Mouse (Mus musculus) adrenal gland, postnatal 14 days (tissue): ENCODE results near the gene Lpp. TPM values are rescaled to one million over a fixed set of nuclear protein-coding genes. Genes with fewer than 3 reads are reported as not detected.

Experiments
- DNase-seq: peaks from one replicate; pipeline ENCODE4 v3.0.0; 2021; ENCODE audit warnings: mixed read lengths
- total RNA-seq: library from RNA; stranded (reverse); gene quantifications from 2 replicates; pipeline ENCODE4 v1.2.3, GENCODE M21; 2021

The Lpp gene
- total RNA-seq, 1 experiment from 2014 or later: 61.6 TPM

DNA sequence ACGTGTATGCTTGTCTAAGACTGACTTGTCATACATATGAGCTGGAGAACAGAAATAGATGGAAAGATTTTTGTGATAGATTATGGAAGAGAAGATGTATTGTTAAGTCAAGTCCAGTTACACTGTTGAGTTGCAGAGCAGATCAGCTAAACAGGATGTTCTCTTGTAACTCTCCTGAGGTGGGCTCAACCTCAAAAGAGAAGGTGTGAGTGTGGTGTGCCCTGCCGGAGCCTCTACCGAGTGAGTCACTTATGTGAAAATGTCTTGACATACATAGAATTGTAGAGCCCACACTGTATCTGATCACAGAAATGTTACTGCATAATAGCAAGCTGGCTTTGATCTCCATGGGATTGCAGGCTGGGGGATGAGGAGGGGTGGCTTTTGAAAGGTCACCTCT is 310.9 kb downstream of the Lpp start:
- DNase-seq: no peak

DNA sequence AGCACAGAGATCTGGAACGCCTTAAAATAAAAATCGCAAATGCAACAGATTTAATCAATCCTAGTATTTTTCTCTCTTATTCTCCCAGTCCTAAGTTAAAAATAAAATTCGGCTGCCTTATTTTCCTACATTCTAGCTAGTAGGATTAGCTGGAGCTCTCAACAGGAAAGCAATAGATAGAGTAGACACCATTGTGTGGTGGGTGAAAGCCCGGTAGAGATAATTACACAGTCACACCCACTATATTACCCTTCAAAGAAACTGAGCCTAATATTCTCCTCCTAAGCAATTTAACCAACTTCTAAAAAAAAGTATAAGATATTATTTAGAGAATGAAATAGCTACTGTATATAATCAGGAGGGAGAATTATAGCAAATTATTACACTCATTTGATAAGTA is 330.3 kb downstream of the Lpp start:
- DNase-seq: no peak

DNA sequence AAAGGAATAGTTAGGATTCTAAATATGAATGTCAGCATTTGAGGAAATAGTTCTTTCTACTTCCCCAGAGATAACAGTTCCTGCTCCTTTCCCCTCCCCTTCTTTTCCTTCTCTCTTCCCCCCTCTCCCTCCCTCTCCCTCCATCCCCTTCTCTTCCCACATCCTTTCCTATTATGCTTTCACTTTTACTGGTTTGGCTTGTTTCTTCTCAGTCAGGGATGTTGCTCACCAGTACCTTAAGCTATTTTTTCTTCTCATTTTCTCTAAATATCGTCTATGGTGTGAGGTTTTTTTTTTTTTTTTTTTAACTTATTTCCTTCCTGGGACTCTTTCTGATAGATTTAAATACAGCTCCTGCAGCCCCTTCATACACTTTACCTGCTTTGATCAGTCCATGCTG is 339.4 kb downstream of the Lpp start:
- DNase-seq: no peak

DNA sequence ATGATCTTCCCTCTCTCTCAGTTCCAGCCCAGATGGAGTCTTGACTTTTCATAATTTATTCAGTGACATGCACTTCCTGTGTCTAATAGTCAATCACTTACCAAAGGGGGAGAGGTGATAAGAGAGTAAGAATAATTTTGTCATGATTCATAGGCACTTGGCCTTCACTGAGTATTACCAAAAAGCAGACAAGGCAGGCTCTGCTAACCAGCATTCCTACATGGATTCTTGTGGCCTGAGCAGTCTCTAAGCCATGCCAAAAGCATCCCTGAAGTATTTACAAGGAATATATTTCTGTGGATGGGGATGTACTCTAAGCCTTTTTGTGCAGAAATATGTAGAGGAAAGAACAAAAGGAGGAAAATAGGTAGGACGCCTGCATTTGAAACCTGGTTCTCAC is 340.0 kb downstream of the Lpp start:
- no peak for DNase-seq

DNA sequence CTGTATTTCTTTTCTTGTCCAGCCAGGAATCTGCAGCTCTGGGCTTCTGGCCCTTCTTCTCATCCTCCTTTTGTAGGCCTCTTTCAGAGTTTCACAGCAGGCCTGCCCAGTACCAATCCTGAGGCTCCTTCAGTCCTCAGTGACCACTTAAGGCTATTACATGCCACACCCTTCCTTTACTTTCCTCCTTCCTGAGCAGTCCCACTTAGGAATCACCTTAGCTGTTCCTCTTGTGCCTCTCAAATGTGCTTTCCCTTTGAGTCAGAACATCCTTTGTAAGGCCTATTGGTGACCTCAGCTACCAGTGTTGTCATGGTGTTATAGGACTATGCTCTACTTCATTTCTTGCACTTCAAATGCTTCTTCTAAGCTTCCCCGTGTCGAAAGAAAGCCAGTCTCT is 342.4 kb downstream of the Lpp start:
- no peak for DNase-seq

DNA sequence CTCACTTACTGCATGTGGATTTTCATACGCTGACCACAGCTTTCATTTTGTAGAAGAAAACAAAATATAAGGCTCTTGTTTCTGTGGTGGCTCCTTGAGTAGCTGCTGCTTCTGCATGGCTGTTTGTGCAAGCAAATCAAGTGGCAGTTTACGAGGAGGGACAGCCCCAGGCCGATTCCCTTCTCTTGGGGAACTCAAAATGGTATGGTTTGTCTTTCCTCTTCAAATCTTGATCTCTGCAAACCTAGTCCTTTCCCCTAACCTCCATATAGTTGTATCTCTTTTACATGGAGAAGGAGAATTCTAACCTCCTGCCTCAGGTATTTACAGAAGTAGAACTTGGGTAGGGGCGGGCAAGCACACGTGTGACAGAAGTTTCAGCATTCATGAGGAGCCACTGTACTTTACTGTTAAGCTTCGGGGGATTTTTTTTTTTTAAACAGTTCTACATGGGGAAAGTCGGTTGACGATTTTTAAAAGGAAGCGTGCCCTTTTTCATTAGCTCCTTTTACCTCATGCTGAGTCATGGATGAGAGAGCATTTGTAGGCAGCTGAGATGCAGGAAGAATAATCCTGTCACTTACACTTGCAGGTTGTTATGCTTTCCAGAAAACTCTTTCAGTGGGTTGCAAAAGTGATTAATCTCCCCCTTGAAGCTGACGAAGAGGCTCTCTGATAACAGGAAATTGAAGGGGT is 344.2 kb downstream of the Lpp start:
- DNase-seq: no peak

DNA sequence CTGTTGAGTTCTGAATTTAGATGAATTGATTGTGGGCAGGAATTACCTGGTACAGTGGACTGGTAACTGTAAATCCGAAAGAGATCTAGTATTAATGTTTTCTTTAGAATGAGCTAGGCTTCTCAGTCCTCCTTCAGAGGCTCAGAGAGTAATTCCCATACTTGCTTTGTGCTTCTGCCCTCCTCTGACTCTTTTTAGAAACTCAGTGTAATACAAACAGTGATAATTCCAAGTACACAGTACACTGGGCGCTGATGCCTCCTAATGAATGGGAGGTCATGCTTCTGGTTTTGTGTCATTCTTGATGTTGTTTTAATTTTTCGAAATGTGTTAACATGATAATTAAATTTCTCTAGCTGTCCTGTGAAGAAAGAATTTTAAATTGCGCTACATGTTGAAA is 347.4 kb downstream of the Lpp start:
- no peak for DNase-seq

DNA sequence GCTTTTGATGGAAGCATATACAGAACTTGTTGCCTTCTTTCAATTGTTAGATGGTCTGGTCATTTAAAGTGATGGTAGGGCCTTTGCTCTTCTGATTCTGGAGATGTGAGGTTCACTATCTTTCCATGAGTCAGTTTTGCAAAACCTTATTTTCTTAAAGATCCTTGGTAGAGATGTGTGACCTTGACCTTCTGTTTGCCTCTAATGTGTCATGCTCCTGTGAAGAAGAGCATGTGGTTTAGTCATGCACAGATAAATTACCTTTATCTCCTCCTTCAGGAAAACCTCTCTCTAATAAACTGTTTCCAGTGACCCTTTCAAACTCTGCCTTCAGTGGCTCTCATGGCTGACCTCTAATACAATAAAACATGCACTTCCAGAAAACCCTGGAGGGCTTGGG is 356.5 kb downstream of the Lpp start:
- DNase-seq: peak; percentile 26

DNA sequence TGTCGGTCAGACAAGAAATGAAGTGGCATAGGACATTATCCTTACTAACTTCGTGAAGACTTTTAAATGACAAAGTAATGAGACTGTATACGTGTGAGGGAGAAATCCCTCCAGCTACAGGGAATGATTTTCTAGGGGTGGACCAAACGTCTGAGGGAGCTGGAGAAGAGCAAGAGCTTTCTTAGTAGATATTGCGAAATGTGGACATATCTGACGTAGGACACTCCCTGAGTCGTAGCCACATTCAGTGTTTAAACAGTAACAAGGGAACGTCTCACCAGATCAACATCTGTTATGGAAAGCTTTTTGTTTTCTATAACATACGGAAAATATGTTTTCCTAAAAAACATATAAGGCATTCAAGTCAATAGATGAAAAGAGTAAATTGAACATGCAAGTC is 362.8 kb downstream of the Lpp start:
- DNase-seq: no peak

DNA sequence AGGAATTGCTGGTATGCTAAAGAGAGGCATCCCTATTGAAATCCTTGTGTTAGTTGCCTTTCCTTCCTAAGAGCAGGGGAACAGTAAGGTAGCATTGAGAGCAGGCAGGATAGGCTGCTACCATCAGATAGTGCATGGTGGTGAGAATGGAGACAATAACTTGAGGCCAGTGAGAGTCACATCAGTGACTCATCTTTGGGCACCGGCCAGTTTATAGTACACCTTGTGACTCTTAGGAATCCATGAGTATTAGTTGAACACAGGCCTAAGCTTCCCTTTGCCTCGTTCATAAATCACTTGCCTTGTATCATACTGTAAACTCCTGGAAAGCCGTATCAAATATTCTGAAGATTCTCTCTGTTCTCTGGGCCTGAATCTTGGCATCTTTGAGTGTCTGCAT is 372.7 kb downstream of the Lpp start:
- DNase-seq: peak; percentile 56

DNA sequence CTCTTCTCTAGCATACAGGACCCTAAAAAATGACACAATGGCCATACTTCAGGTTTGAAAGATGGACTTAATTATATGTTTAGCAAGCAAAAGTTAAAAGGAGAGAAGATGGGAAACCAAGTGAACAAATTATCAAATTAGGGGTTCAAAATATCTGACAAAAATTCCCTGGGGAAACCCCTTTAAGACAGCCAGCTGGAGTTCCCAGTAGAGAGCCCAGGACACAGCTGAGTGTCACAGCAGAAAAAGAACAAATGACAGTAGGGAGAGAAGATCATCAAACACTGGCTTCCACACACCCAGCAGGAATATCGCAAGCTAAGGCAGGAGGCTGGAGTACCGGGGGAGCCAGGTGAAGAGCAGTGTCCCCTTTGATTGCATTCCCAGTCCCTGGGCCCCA is 373.3 kb downstream of the Lpp start:
- DNase-seq: no peak

DNA sequence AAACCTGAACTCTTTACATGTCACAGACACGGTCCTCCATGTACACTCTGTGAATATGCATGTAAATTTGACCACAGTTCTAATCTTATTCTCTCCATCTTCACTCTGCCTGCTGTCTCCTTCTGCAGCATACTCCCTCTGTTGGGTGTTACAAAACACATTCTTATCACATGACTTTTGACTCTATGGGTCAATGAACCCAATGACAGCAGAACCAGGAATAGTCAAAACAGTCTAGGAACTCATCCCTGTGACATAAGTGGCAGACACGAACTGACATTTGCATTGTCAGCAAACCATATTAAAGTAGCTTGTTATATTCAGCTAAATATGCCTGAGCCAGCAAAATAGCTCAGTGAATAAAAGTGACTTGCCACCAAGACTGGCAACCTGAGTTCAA is 383.7 kb downstream of the Lpp start:
- no peak for DNase-seq

DNA sequence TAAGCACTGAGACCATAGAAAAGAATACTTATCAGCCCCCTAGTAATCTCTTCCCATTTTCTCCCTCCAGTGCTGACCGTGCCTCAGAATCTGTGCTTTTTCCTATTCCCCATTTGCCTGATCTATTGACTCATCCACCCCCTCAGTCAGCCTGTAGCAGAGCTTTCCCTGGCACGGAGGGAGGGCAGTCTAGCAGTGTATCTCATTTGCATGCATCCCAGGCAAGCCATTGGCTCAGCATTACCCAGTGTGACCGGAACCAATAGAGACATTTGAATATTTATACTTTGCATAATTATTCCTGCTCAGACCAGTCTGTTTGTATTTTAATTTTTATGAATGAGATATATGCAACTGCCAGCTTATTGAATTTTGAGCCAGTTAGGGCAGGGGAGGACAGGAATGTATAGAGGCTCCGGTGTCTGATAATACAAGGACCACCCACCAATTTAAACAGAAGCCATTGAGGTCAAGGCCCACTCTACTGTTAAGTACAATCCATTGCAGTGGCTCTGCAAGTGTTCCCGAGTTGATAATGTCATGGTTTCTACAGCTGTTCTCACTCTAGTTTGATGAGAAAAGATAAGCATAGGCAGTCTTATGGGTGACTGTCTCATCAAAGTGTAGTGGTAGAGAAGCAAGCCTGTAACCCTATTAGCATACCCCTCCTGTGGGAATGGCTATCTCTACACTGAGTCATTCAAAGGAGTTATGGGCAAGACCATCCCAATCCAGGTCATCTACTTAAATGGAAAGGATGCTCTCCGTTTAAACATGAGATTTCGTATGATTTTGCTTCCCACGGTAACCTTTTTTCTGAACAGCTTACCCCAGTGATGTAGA is 385.3 kb downstream of the Lpp start:
- peak; percentile 36 for DNase-seq

DNA sequence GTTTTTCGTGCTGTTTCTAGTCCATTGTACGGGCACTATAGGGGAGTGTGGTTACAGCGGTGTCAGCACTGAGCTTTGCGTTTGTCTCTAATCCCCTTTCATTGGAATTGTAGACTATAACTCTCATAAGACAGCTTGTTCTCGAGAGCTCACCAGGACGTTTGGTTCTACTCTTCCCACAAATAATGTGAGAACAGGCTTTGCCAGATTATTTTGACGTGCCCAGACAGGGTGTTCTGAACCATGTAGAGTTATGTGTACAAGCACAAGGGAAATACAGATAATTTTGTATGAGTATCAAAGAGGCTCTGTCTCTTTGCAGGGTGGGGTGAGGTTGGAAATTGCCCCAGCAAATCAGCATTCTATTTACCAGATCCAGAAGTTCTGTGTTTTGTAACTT is 387.2 kb downstream of the Lpp start:
- DNase-seq: no peak

DNA sequence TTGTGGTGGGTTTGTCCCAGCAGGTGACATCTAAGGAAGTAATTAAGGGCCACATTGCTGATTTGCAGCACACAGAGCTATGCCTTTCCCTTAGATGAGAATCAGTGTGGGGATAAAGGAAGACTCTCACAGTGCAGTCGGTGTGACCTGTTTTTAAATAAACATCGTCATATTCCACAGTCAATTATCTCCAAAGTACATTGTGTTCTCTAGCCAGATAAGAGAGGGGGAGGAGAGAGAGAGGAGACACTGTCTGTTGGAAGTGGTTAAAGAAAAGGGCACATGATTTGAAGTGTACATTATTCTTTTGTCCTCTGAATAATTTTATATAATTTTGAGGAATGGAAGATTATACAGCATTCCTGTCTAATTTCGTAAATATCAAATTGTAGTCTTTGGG is 388.6 kb downstream of the Lpp start:
- DNase-seq: no peak

DNA sequence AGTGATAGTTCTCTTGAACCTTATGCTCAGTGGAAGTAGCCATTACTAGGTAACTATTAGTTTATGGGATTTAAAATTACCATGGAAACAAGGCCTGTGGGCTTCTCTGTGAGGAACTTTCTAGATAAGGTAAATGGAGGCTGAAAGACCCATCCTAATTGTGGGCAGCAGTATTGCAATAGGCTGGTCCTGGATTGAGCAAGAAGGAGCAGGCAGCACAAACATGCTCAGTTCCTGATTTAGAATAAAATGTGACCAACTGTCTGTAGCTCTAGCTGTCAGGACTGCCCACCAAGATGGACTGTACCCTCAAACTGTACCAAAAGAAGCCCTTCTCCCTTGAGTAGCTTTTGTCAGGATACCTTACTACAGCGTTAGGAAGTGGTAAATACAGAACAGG is 392.3 kb downstream of the Lpp start:
- no peak for DNase-seq

DNA sequence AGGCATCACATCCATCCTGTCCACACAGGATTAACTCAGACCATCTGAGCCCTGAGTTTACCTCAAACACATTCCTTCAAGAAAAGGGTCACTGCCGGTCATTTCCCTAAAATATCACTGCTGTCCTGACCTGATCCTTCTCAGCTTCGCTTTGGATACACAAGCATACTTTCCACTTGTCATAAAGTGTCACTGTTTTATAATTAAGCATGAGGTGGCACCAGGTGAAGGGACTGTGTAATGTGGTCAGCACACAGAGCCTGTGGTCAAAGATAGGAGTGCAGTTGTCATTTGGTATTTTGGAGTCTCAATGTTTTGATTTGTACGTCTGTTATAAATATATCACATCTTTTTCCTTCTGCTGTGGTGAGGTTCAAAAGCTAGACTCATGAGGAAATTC is 395.7 kb downstream of the Lpp start:
- no peak for DNase-seq

DNA sequence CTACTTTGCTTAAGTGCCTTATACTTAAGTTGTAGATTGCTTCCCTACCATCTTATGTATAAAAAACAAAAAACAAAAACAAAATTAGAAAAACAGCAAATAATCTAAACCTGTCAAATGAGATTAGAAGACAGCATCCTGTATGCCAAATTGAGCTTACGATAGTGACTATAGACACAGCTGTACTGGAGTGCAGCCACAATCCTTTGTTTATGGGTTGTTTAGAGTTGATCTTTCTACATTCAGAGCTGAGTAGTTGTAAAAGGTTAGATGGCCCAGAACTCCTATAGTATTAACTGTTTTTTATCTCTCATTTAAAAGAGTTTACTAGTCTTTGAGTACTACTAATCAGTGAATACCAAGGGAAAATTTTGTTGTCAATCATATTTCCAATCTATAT is 398.1 kb downstream of the Lpp start:
- no peak for DNase-seq

DNA sequence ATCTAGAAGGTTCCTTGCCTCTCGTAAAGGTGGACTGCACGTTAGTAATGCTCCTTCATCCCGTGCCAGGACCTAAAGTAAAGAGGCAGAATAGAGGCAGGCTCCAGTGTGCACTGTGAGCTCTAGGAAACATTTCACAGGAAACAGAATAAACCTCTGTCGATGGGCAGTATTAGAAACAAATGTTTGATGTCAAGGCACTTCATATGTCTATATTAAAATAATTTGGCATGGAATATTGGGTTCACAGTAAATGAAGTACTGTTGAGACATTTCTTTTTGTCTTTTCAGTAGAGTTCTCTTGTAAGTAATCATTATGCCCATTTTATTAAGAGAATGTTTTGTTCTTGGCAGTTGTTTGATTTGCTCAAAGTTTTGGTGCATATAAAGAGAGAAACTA is 398.7 kb downstream of the Lpp start:
- no peak for DNase-seq

DNA sequence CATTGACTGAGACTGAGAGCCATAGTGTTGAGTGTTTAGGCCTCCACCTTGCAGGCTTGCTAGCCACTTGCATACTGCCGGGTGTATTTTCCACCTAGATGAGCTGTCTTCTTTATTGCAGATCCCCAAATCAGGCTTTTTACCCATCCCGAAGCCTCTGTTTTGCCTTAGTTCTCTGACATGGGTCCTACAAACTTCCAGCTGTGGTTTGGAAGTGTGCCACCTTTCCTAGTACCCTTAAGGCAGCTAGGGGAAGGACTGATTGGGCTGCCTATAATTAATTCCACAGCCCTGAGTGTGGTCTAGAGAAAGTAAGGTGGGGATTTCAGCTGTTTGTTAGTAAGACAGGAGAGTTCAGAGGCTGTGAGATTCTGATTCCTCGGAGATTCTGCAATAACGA is 399.5 kb downstream of the Lpp start:
- DNase-seq: no peak

DNA sequence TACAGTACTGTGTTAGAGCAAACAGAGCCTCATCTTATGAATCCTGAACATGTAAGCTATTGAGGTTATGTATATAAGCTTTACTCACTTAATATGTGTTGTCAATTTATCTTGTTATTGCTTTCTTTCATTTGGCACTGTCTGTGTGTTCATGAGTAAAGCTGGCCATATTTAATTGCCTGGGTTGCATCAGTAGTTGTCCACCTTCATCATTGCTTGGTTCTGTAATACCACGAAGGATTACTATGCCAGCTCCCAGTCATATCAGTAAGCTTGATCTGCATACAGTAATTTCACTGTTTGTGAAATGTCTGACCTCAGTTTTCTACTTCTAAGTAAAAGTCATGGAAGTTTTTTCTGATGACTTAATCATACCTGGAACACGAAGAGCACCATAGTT is 401.4 kb downstream of the Lpp start:
- DNase-seq: no peak

DNA sequence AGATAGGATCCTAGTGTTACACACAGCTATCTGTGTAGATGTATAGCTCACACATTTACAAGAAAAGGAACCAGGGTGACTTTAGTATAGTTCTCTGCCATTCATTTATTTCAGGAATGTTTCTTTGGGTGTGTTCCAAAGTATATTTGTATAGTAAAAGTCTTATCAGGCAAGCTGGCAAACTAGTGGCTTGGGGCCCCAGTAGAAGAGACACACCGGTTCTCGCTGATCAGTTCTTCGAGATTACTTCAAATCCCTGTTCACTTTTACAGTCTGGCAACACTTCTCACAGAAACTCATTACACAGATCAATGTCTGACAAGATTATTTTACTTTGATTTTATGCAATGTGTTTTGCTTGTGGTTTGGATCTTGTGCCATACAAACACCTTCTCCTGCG is 408.0 kb downstream of the Lpp start:
- no peak for DNase-seq

DNA sequence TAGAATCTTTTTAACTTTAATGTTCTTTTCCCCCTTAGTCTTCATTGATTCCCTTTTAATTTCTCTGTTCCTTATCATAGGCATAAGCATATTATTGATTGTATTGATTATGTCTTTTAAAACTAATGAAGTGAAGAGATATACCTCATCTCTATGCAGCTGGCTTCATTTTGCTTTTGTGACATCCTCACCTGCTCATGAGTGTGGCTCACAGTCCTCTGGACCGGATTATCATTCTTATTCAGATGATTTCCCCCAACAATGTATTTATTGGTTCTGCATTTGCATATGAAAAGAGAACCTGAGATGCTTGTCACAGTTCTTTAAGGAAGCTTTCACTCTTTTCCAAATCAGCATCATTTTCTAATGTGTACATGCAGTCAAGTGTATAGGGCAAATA is 408.5 kb downstream of the Lpp start:
- DNase-seq: no peak

DNA sequence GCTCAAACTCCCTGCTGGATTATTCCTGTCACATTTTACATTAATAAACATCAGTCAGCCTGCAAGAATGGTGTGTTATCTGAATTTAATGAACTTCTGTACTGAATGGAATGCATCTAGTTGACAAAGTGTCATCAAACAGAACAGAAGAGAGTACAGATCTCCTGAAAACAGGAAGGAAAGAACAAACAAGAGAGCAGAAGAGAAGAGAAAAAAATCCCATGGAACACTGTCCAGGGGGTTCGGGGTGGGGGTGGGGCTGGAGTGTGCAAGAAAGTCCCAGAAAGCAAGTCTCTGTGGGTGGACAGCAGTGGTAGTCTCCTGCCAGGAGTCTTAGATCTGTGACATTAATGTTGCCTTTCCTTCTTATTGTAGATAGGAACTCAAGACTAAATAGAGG is 412.8 kb downstream of the Lpp start:
- DNase-seq: no peak
